Mouse (Mus musculus) thymus, adult 2 months (tissue): Measurements from ENCODE around the gene Rgl3. TPM values are rescaled to one million over a fixed set of nuclear protein-coding genes. Genes with fewer than 3 reads are reported as not detected.

Source experiments
- DNase-seq: peaks from one replicate; pipeline ENCODE4 v3.0.0; 2021
- H3K27ac ChIP-seq: fragments of 200-500 bp; 2 replicates; pipeline ENCODE4 v1.5.1; 2012; ENCODE audit warnings: low read length, control low read depth; ENCODE audit not compliant: control insufficient read depth, insufficient read depth
- H3K27me3 ChIP-seq: fragments of 200-500 bp; 2 replicates; pipeline ENCODE4 v1.6.1; 2012; ENCODE audit warnings: mild to moderate bottlenecking, low read length, moderate library complexity, mixed read lengths; ENCODE audit not compliant: control insufficient read depth, insufficient read depth
- H3K36me3 ChIP-seq: fragments of 200-500 bp; 2 replicates; pipeline ENCODE4 v1.6.1; 2012; ENCODE audit warnings: mild to moderate bottlenecking, low read length, moderate library complexity; ENCODE audit not compliant: control insufficient read depth, insufficient read depth
- H3K4me1 ChIP-seq: fragments of 200-500 bp; replicated peaks from 2 replicates; pipeline ENCODE4 v1.6.1; 2012; ENCODE audit warnings: low read length; ENCODE audit not compliant: control insufficient read depth, insufficient read depth
- H3K4me3 ChIP-seq: fragments of 200-500 bp; 2 replicates; pipeline ENCODE4 v1.5.1; 2012; ENCODE audit warnings: mild to moderate bottlenecking, low read length, control low read depth, moderate library complexity; ENCODE audit not compliant: control insufficient read depth, insufficient read depth
- CTCF ChIP-seq: fragments of 200-500 bp; IDR thresholded peaks from 2 replicates; pipeline ENCODE4 v1.5.1; 2012; ENCODE audit warnings: mild to moderate bottlenecking, control low read depth, low read length, moderate library complexity, borderline replicate concordance; ENCODE audit not compliant: control insufficient read depth, poor library complexity, insufficient read depth; ENCODE audit errors: extremely low read depth
- POLR2A ChIP-seq: fragments of 200-500 bp; IDR thresholded peaks from 2 replicates; pipeline ENCODE4 v1.6.1; 2012; ENCODE audit warnings: mild to moderate bottlenecking, low read length, control low read depth, moderate library complexity; ENCODE audit not compliant: control insufficient read depth, poor library complexity, insufficient read depth; ENCODE audit errors: extremely low read depth
- WGBS: fragments of 180-500 bp; shearing (Covaris S2); methylation state at CpG from one replicate; pipeline ENCODE4 v1.1.7; 2018; 5-methylcytosine and 5-hydroxymethylcytosine counted together
- polyA plus RNA-seq: library from polyadenylated mRNA; depleted of rRNA; stranded (reverse); fragments of >200 nt; gene quantifications from 2 replicates; pipeline ENCODE4 v1.2.3, GENCODE M21; 2012; rRNA removed

The Rgl3 gene
- 7.8 and 9.5 TPM in 2 replicates for polyA plus RNA-seq

- Histone ChIP-seq H3K4me1 (peaks cover 15% of the 10 kb centered on the region; the same call in 1 of the 2 replicates), H3K27ac (no peak within 1 kb of the TSS), H3K4me3 (no peak within 1 kb of the TSS), H3K27me3 (peaks cover 21% of the 10 kb centered on the region), H3K36me3 (no peaks in the 10 kb centered on the region)
- WGBS = 5% methylated on average over 42 of the region's 42 CpGs
- DNase-seq = no peak
- TF ChIP-seq CTCF = no peak
- no peak for TF ChIP-seq POLR2A
Measured at GRCm38 (mm10) chr9:21989230-21990110, at the start of gene Rgl3. Gene Rgl3, minus strand, starts transcription at chr9:21989446.

- Histone ChIP-seq H3K27ac (no peak overlapping the region), H3K36me3 (no peaks in the 10 kb centered on the region), H3K4me1 (no peaks in the 10 kb centered on the region), H3K27me3 (no peaks in the 10 kb centered on the region), H3K4me3 (no peak overlapping the region)
- no peak for DNase-seq
- no peak for TF ChIP-seq POLR2A
- TF ChIP-seq CTCF = no peak
- WGBS = 85% methylated on average over 10 of the region's 10 CpGs
Measured at GRCm38 (mm10) chr9:22037826-22038225, 48.6 kb upstream of the Rgl3 start.

- Histone ChIP-seq H3K4me1 (no peaks in the 10 kb centered on the region), H3K27me3 (no peaks in the 10 kb centered on the region), H3K4me3 (no peak overlapping the region), H3K27ac (no peak overlapping the region), H3K36me3 (no peaks in the 10 kb centered on the region)
- TF ChIP-seq POLR2A (no peak), CTCF (no peak)
- WGBS = 78% methylated on average over 6 of the region's 6 CpGs
- DNase-seq = no peak
Measured at GRCm38 (mm10) chr9:22035300-22036044, 46.2 kb upstream of the Rgl3 start.

- WGBS = 96% methylated on average over 9 of the region's 9 CpGs
- TF ChIP-seq POLR2A (no peak), CTCF (no peak)
- no peaks in the 10 kb centered on the region for H3K4me1 ChIP-seq
- no peaks in the 10 kb centered on the region for H3K27me3 ChIP-seq
- no peak overlapping the region for H3K4me3 ChIP-seq
- DNase-seq = no peak
- H3K36me3 ChIP-seq = no peaks in the 10 kb centered on the region
- H3K27ac ChIP-seq = no peak overlapping the region
Measured at GRCm38 (mm10) chr9:22030386-22030785, 41.1 kb upstream of the Rgl3 start.

GRCm38 (mm10) chr9:22028467-22028866 lies 39.2 kb upstream of the Rgl3 start:
- H3K27me3 ChIP-seq = no peaks in the 10 kb centered on the region
- no peak for DNase-seq
- no peak for TF ChIP-seq POLR2A
- no peak for TF ChIP-seq CTCF

GRCm38 (mm10) chr9:22024592-22024991 lies 35.3 kb upstream of the Rgl3 start:
- TF ChIP-seq CTCF (no peak), POLR2A (no peak)
- WGBS = 88% methylated on average over 8 of the region's 8 CpGs
- no peak overlapping the region for H3K4me3 ChIP-seq

More at GRCm38 (mm10) chr9:22028467-22028866, 39.2 kb upstream of the Rgl3 start:
- no peak overlapping the region for H3K4me3 ChIP-seq
- WGBS = 73% methylated on average over 7 of the region's 7 CpGs
- H3K27ac ChIP-seq = no peak overlapping the region
- no peaks in the 10 kb centered on the region for H3K36me3 ChIP-seq
- no peaks in the 10 kb centered on the region for H3K4me1 ChIP-seq

More at GRCm38 (mm10) chr9:22024592-22024991, 35.3 kb upstream of the Rgl3 start:
- H3K36me3 ChIP-seq = no peaks in the 10 kb centered on the region
- no peak overlapping the region for H3K27ac ChIP-seq
- no peaks in the 10 kb centered on the region for H3K4me1 ChIP-seq
- DNase-seq = no peak
- H3K27me3 ChIP-seq = no peaks in the 10 kb centered on the region
